Mouse (Mus musculus) ovary, postnatal 10 days (tissue): Measurements from ENCODE around the gene Mpped1.

ENCODE experiments used
- DNase-seq: peaks from one replicate; pipeline ENCODE4 v3.0.0; 2022; ENCODE audit warnings: low spot score

Mpped1 gene

GRCm38 (mm10) chr15:83779387-83779786, at the start of gene Mpped1:
TSS of gene Mpped1 (plus strand) at chr15:83779467.
- DNase-seq, result no peak

GRCm38 (mm10) chr15:83740676-83741422, 38.4 kb upstream of the Mpped1 start:
- no peak for DNase-seq

- no peak for DNase-seq
Measured at GRCm38 (mm10) chr15:83742018-83742417, 37.2 kb upstream of the Mpped1 start.

- no peak for DNase-seq
Measured at GRCm38 (mm10) chr15:83746311-83746710, 33.0 kb upstream of the Mpped1 start.

GRCm38 (mm10) chr15:83748986-83749385, 30.3 kb upstream of the Mpped1 start:
- no peak for DNase-seq

- no peak for DNase-seq
Measured at GRCm38 (mm10) chr15:83749436-83749835, 29.8 kb upstream of the Mpped1 start.

GRCm38 (mm10) chr15:83756742-83757141, 22.5 kb upstream of the Mpped1 start:
- no peak for DNase-seq

GRCm38 (mm10) chr15:83758958-83759357, 20.3 kb upstream of the Mpped1 start:
- DNase-seq, result no peak

- no peak for DNase-seq
Measured at GRCm38 (mm10) chr15:83760683-83761082, 18.6 kb upstream of the Mpped1 start.

- no peak for DNase-seq
Measured at GRCm38 (mm10) chr15:83761512-83761911, 17.8 kb upstream of the Mpped1 start.

GRCm38 (mm10) chr15:83765388-83766029, 13.8 kb upstream of the Mpped1 start:
- no peak for DNase-seq

- no peak for DNase-seq
Measured at GRCm38 (mm10) chr15:83771346-83772053, 7.8 kb upstream of the Mpped1 start.

- no peak for DNase-seq
Measured at GRCm38 (mm10) chr15:83772460-83772859, 6.8 kb upstream of the Mpped1 start.

GRCm38 (mm10) chr15:83772953-83773352, 6.3 kb upstream of the Mpped1 start:
- DNase-seq, result no peak

- no peak for DNase-seq
Measured at GRCm38 (mm10) chr15:83774922-83775321, 4.3 kb upstream of the Mpped1 start.

GRCm38 (mm10) chr15:83776265-83777000, 2.8 kb upstream of the Mpped1 start:
- DNase-seq, result no peak

- no peak for DNase-seq
Measured at GRCm38 (mm10) chr15:83777476-83777875, 1.8 kb upstream of the Mpped1 start.

GRCm38 (mm10) chr15:83779855-83780740, 831 bp downstream of the Mpped1 start:
- no peak for DNase-seq

- DNase-seq, result no peak
Measured at GRCm38 (mm10) chr15:83781304-83781703, 2.0 kb downstream of the Mpped1 start.

- no peak for DNase-seq
Measured at GRCm38 (mm10) chr15:83782284-83782683, 3.0 kb downstream of the Mpped1 start.

- DNase-seq, result no peak
Measured at GRCm38 (mm10) chr15:83784772-83785171, 5.5 kb downstream of the Mpped1 start.
